Mouse (Mus musculus): Measurements from ENCODE around the gene Opcml.

DNA sequence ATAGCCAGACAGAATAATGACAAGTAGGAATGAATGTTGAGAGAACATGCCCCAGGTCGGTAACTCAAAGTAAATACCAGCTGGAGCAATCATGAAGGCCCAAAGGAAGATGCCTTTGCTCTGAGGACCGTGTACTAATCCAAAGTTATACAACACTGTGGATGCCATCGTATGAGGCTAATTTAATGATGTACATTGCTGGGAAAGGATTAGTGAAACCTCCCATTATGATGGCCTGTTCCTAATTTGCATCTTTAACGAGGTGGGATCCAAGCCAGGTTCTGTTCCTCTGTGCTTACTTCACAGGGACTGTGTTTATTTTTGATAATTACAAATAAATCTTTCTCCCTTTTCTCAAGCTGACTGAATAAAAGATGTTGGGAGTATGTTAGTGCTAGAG is 859.5 kb downstream of the Opcml start:
- no peak for TF ChIP-seq GATA1 (IDR thresholded peaks at IDR 0.05; ENCODE audit: low read length)
- TF ChIP-seq TAL1 (IDR thresholded peaks at IDR 0.05; ENCODE audit: low read length), result no peak

All from erythroblast, embryonic 14.5 days (primary cell).